Mouse (Mus musculus) midbrain, postnatal 0 days (tissue): ENCODE data around the gene Irf2bp1. TPM values are rescaled to one million over a fixed set of nuclear protein-coding genes. Genes with fewer than 3 reads are reported as not detected.

Source experiments
- ATAC-seq: fragments of 200-750 bp; cut with Nextera tagmentation; 2 replicates; pipeline ENCODE4 v1.8.0; 2017; ENCODE audit warnings: moderate number of reproducible peaks, mild to moderate bottlenecking, moderate TSS enrichment, moderate library complexity; ENCODE audit not compliant: low FRiP score
- DNase-seq: peaks from one replicate; pipeline ENCODE4 v3.0.0-alpha.2; 2015; ENCODE audit warnings: low spot score
- H3K27ac ChIP-seq: fragments of 300-500 bp; sonication (generic); 2 replicates; pipeline ENCODE4 v1.5.1; 2014; ENCODE audit warnings: low read depth, mild to moderate bottlenecking, low read length, mixed read lengths
- H3K27me3 ChIP-seq: fragments of 300-500 bp; sonication (generic); 2 replicates; pipeline ENCODE4 v1.6.1; 2014; ENCODE audit warnings: low read length, control low read depth, mixed read lengths; ENCODE audit not compliant: insufficient read depth
- H3K36me3 ChIP-seq: fragments of 300-500 bp; sonication (generic); 2 replicates; pipeline ENCODE4 v1.6.1; 2014; ENCODE audit warnings: low read length, control low read depth, mixed read lengths; ENCODE audit not compliant: insufficient read depth
- H3K4me1 ChIP-seq: fragments of 300-500 bp; sonication (generic); 2 replicates; pipeline ENCODE4 v1.6.1; 2014; ENCODE audit warnings: mild to moderate bottlenecking, control low read depth, antibody characterized with exemption, low read length, mixed read lengths; ENCODE audit not compliant: insufficient read depth
- H3K4me2 ChIP-seq: fragments of 300-500 bp; sonication (generic); 2 replicates; pipeline ENCODE4 v1.6.1; 2014; ENCODE audit warnings: low read depth, mild to moderate bottlenecking, low read length, mixed read lengths; ENCODE audit not compliant: poor library complexity, severe bottlenecking
- H3K4me3 ChIP-seq: fragments of 300-500 bp; sonication (generic); 2 replicates; pipeline ENCODE4 v1.5.1; 2014; ENCODE audit warnings: low read depth, mild to moderate bottlenecking, low read length, moderate library complexity
- H3K9ac ChIP-seq: fragments of 300-500 bp; sonication (generic); replicated peaks from 2 replicates; pipeline ENCODE4 v1.6.1; 2014; ENCODE audit warnings: mild to moderate bottlenecking, low read length, moderate library complexity, mixed read lengths; ENCODE audit not compliant: poor library complexity, severe bottlenecking
- H3K9me3 ChIP-seq: fragments of 300-500 bp; sonication (generic); 2 replicates; pipeline ENCODE4 v1.6.1; 2016; ENCODE audit warnings: low read length, control low read depth
- CTCF ChIP-seq: IDR thresholded peaks from 2 replicates; pipeline ENCODE4 v1.5.1; 2016; ENCODE audit warnings: antibody characterized with exemption, mild to moderate bottlenecking
- WGBS: fragments of 180-500 bp; shearing (Covaris S2); extraction: QIAGEN DNeasy Blood & Tissue Kit; methylation state at CpG from one replicate; pipeline ENCODE4 v1.1.7; 2014; 5-methylcytosine and 5-hydroxymethylcytosine counted together
- polyA plus RNA-seq: library from polyadenylated mRNA; unstranded; fragments of >200 nt; fragmentation: Nextera tagmentation; extraction: Ambion mirVana; gene quantifications from 2 replicates; pipeline ENCODE4 v1.2.1, GENCODE M21; 2015
- total RNA-seq: library from RNA; depleted of rRNA; stranded (reverse); fragments of >200 nt; gene quantifications from 2 replicates; pipeline ENCODE4 v1.2.3, GENCODE M21; 2014

Gene Irf2bp1
- total and polyA plus RNA-seq, 2 experiments from 2014 or later, result 25.6 to 133 TPM

GRCm38 (mm10) chr7:19048006-19048527, 44.2 kb downstream of the Irf2bp1 start:
- DNase-seq (no peak), ATAC-seq (no peak)
- 90% methylated on average over 14 of the region's 14 CpGs for WGBS
- no peak overlapping the region for H3K4me2 ChIP-seq
- H3K9me3 ChIP-seq, result no peaks in the 10 kb centered on the region
- H3K36me3 ChIP-seq, result peaks cover 80% of the 10 kb centered on the region
- H3K4me3 ChIP-seq, result no peak overlapping the region
- no peak for TF ChIP-seq CTCF
- no peaks in the 10 kb centered on the region for H3K4me1 ChIP-seq
- no peak overlapping the region for H3K27ac ChIP-seq
- no peaks in the 10 kb centered on the region for H3K27me3 ChIP-seq
- H3K9ac ChIP-seq, result no peak overlapping the region

- Histone ChIP-seq H3K27me3 (no peaks in the 10 kb centered on the region), H3K9ac (no peak overlapping the region), H3K4me3 (no peak overlapping the region), H3K4me1 (no peaks in the 10 kb centered on the region), H3K9me3 (no peaks in the 10 kb centered on the region), H3K36me3 (peaks cover 73% of the 10 kb centered on the region), H3K4me2 (no peak overlapping the region), H3K27ac (no peak overlapping the region)
- no peak for DNase-seq
- no peak for TF ChIP-seq CTCF
- WGBS, result 82% methylated on average over 5 of the region's 5 CpGs
- ATAC-seq, result no peak
These were observed 45.4 kb downstream of the Irf2bp1 start for GRCm38 (mm10) chr7:19049252-19049651.

DNA sequence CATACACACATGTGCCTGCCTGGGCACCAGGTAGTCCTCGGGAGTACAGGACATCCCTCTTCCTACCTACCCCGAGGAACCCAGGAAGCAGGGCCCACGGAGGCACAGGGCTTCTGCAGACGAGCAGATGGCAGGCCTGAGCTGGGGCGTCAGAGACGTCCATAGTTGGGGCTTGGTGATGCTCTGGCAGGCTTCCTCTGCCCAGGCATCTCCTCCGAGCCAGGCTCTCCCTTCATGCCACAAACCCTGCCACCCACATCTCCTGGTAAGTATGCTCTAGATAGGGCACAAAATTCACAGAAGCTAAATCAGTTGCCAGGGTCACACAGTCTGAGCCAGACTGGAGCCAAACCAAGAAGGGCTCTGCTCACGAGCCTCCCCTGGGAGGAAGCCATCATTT, 46.3 kb downstream of the Irf2bp1 start:
- no peak for TF ChIP-seq CTCF
- no peak overlapping the region for H3K4me2 ChIP-seq
- ATAC-seq (no peak), DNase-seq (peak; percentile 24)
- H3K27ac ChIP-seq, result no peak overlapping the region
- no peaks in the 10 kb centered on the region for H3K4me1 ChIP-seq
- H3K9me3 ChIP-seq, result no peaks in the 10 kb centered on the region
- H3K36me3 ChIP-seq, result peaks cover 64% of the 10 kb centered on the region
- 83% methylated on average over 8 of the region's 8 CpGs for WGBS
- no peaks in the 10 kb centered on the region for H3K27me3 ChIP-seq
- H3K4me3 ChIP-seq, result no peak overlapping the region
- no peak overlapping the region for H3K9ac ChIP-seq

DNA sequence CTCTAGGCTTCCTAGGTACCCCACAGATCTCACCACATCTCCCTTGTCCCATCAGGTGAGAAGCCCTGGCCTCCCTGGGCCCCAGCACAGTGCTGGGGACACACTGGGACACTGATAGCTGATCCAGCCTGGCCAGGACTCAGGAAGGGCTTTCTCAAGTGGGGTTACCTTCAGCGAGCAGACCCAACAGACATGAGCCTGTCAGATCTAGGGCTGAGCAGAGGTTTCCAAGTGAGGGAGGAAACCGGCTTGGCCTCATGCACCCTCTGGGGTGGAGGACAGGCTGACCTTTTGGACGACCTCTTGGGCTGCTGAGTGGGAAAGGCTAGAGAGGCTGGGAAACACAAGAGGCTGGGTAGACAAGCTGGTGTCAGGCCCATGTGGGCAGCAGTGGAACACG, 47.3 kb downstream of the Irf2bp1 start:
- no peak for TF ChIP-seq CTCF
- 69% methylated on average over 4 of the region's 4 CpGs for WGBS
- Histone ChIP-seq H3K4me1 (no peaks in the 10 kb centered on the region), H3K27ac (no peak overlapping the region), H3K27me3 (no peaks in the 10 kb centered on the region), H3K9me3 (no peaks in the 10 kb centered on the region), H3K36me3 (peaks cover 54% of the 10 kb centered on the region), H3K4me2 (no peak overlapping the region), H3K4me3 (no peak overlapping the region), H3K9ac (no peak overlapping the region)
- DNase-seq (no peak), ATAC-seq (no peak)

GRCm38 (mm10) chr7:19052345-19053135, 48.7 kb downstream of the Irf2bp1 start:
- Histone ChIP-seq H3K9ac (no peak overlapping the region), H3K4me3 (no peak overlapping the region), H3K27me3 (no peaks in the 10 kb centered on the region), H3K27ac (no peak overlapping the region), H3K9me3 (no peaks in the 10 kb centered on the region), H3K4me1 (no peaks in the 10 kb centered on the region), H3K4me2 (no peak overlapping the region), H3K36me3 (peaks cover 40% of the 10 kb centered on the region)
- 89% methylated on average over 15 of the region's 15 CpGs for whole genome bisulfite sequencing
- no peak for DNase-seq
- no peak for TF ChIP-seq CTCF
- no peak for ATAC-seq

DNA sequence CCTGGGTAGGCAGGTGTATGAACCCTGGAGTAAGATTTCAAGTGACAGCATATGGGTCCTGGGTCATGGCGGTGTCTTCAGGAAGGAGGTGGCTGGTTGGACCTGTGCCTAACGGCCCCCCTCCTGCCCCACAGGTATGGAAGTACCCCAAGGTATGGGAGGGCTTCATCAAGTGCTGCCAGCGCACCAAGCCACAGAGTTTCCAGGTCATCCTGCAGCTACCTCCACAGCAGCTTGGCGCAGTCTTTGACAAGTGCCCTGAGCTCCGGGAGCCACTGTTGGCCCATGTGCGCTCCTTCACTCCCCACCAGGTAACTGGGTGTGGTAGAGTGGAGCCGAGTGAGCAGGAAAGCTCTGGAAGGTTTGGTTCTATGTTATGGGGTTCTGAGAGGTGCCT, 49.3 kb downstream of the Irf2bp1 start:
- no peak for ATAC-seq
- DNase-seq, result no peak
- Histone ChIP-seq H3K9ac (no peak overlapping the region), H3K27me3 (no peaks in the 10 kb centered on the region), H3K4me3 (no peak overlapping the region), H3K4me1 (no peaks in the 10 kb centered on the region), H3K36me3 (peaks cover 34% of the 10 kb centered on the region), H3K4me2 (no peak overlapping the region), H3K27ac (no peak overlapping the region), H3K9me3 (no peaks in the 10 kb centered on the region)
- 95% methylated on average over 7 of the region's 7 CpGs for WGBS
- TF ChIP-seq CTCF, result no peak
